Mouse (Mus musculus): ENCODE measurements at regions not wholly inside any gene's neighbourhood (a gene's known extent, or its start where the extent isn't known, plus 50 kb on each side); places are given as distances from the start of the nearest gene placed in this dataset.

- intact Hi-C loops (cut with DNase I) = no loop called here
- no peak for DNase-seq
Observed at GRCm38 (mm10) chr2:142560896-142561500, 340.3 kb downstream of the Kif16b start.

- DNase-seq = no peak
- intact Hi-C loops (cut with DNase I) = no loop called here
Observed at GRCm38 (mm10) chr2:142560400-142560799, 340.9 kb downstream of the Kif16b start.

DNA sequence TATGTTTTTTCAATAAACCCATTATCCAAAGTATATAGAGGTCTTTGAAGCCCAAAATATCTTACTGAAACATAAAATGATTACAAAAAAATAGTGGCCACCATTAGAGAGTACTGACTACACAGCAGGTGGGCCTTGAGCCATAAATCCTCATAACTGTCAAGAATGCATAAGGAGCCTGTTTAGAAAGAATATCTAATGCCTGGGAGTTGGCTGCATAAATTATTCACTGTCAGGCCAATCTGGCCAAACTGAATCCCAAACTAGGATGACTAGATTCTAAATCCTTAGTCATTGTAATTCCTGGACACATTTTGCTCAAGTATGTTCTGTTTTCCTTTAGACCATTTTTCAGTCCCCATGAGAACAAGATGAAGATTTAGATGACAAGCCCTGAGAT is 341.4 kb downstream of the Kif16b start:
- intact Hi-C loops (cut with DNase I) = no loop called here
- DNase-seq = no peak

GRCm38 (mm10) chr2:142554851-142555250 is 346.5 kb downstream of the Kif16b start:
- DNase-seq = peak; percentile 6 to 8
- intact Hi-C loops (cut with DNase I) = no loop called here

- intact Hi-C loops (cut with DNase I) = no loop called here
- DNase-seq = no peak
Observed at GRCm38 (mm10) chr2:142551690-142552089, 349.6 kb downstream of the Kif16b start.

DNA sequence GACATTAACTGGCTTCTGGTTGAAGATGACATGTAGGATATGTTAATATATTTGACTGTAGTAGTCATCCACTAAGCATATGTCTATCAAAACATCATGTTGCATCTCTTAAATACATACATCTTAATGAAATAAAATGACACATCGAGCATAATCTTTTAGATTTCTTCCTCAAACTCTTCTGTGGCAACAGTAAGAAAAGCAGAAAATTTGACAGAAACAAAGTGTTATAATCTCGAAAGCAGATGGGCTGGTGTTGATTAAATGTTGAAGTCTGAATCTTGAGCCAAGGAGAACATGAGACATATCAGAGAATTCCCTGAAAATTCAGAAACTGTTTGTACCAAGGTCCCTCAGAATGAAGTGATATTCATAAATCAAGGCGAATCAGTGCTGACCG is 352.6 kb downstream of the Kif16b start:
- intact Hi-C loops (cut with DNase I) = no loop called here

DNA sequence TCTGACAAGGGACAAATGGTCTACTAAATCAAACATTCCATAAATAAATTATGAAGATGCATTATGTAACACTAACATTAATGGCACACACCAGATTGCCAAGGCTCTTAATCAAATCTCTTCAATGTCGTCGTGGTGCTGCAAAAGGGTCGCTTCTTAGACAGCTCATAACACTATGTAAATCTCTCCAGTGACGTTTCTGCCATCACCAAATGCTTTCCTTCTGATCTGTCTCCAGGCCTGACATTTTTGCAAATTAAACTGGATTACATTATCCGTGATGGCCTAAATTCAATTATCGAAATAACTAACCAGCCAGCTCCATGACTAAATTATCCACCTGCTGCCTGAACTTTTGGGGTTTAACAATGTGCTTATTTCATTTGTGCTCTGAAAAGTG is 356.4 kb downstream of the Kif16b start:
- intact Hi-C loops (cut with DNase I) = no loop called here
- no peak for DNase-seq

More for the DNA sequence above, 352.6 kb downstream of the Kif16b start:
- DNase-seq = no peak

DNA sequence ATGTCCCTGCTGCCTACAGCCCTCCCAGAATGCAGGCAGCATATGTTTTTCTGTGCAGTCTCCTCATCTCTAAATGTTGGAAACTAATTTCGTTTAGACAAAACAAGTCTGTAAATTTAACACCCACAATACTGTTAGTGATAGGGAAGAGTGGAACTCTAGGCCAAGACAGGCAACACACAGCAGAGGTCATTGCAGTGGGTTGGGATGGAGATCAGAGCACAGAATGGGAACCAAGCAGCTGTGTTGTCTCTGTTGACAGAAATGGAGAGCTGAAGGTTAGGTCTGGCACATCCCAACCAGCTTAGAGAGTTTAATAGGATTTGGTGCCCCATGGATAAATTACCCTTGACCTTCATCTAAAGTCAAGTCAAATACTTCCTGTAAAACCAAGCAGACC is 361.4 kb downstream of the Kif16b start:
- no peak for DNase-seq
- intact Hi-C loops (cut with DNase I) = no loop called here

- DNase-seq = no peak
- intact Hi-C loops (cut with DNase I) = no loop called here
Observed at GRCm38 (mm10) chr2:142533555-142533954, 367.8 kb downstream of the Kif16b start.

GRCm38 (mm10) chr2:142522471-142522870 is 378.9 kb downstream of the Kif16b start:
- intact Hi-C loops (cut with DNase I) = no loop called here

DNA sequence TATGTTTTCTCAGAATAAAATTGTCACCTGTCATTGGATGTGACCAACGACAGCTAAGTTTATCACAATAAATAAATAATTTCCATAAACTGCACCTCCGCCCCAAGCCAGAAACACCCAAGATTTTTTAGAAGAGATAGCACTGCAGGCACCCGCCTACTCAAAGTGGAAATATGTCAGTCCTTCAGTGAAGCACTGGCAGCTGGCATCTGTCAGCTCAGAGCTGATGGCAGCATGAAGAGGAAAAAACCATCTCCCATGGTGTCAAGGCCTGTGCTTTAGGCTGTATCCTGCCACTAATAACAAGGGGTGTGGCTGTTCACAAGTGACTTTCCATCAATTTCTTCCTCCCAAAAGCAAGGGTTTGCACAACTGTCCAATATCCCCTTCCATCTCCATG is 383.6 kb downstream of the Kif16b start:
- intact Hi-C loops (cut with DNase I) = no loop called here
- DNase-seq = no peak

More at GRCm38 (mm10) chr2:142522471-142522870, 378.9 kb downstream of the Kif16b start:
- DNase-seq = no peak

DNA sequence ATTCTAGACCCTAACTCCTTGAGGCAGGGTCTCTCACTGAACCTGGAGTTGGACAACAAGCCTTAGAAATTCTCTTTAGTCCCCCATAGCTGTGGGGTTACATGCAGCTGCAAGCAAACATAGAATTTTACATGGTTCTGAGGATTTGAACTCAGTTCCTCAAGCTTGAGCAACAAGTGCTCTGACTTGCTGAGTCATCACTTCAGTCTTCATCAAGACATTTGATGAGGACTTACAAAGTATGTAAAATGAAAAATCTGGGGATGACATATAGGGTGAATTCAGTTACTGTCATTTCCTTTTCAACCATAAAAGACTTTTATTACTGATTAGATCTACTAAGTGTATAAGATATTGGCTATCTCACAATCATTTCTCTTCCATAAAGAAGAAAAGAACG is 396.1 kb downstream of the Kif16b start:
- DNase-seq = no peak

More for the DNA sequence above, 396.1 kb downstream of the Kif16b start:
- intact Hi-C loops (cut with DNase I) = no loop called here

All from heart, postnatal 36 days (tissue).